28 mouse cellular contexts compared by ENCODE assay signal in genomic region chr14:73211477-73211876, GRCm38 (mm10). TPM values are rescaled to one million over a fixed set of nuclear protein-coding genes. Genes with fewer than 3 reads are reported as not detected.
DNase-seq lines count a peak whose midpoint lies in the region; ATAC-seq and TF ChIP-seq lines count a peak whose summit lies in the region.
"Had no signal": no experiment of that assay in that cellular context is flagged by ENCODE, and none has a peak within 500 bp of the region (broad histone marks: within the 10 kb centered on the region; RNA-seq: fewer than 3 reads in every experiment).

No protein-coding gene starts in this region.

- H3K4me2 ChIP-seq in heart, embryonic 15.5 days = no peak overlapping the region
- H3K4me2 ChIP-seq in liver, embryonic 15.5 days = no peak overlapping the region
- H3K4me2 ChIP-seq: embryonic facial prominence, embryonic 13.5 days; forebrain, embryonic 12.5 days; forebrain, embryonic 15.5 days; hindbrain, embryonic 12.5 days; hindbrain, embryonic 15.5 days had no signal

- no peak overlapping the region for H3K4me3 ChIP-seq in heart, embryonic 15.5 days
- H3K4me3 ChIP-seq in heart, embryonic 10.5 days = no peak overlapping the region
- no peak overlapping the region for H3K4me3 ChIP-seq in liver, embryonic 15.5 days (replicated peaks)
- H3K4me3 ChIP-seq in gastrocnemius, adult 2 months = no peak overlapping the region
- H3K4me3 ChIP-seq: embryonic facial prominence, embryonic 10.5 days; embryonic facial prominence, embryonic 13.5 days; erythroblast, embryonic 14.5 days; forebrain, embryonic 12.5 days; forebrain, embryonic 15.5 days; hindbrain, embryonic 12.5 days; hindbrain, embryonic 15.5 days had no signal

- no peaks in the 10 kb centered on the region for H3K27me3 ChIP-seq in heart, embryonic 15.5 days
- H3K27me3 ChIP-seq in heart, embryonic 10.5 days (ENCODE audit: insufficient read depth, poor library complexity, severe bottlenecking) = no peaks in the 10 kb centered on the region
- H3K27me3 ChIP-seq in liver, embryonic 15.5 days = no peaks in the 10 kb centered on the region
- H3K27me3 ChIP-seq: CH12.LX; embryonic facial prominence, embryonic 13.5 days; forebrain, embryonic 12.5 days; forebrain, embryonic 15.5 days; hindbrain, embryonic 12.5 days; hindbrain, embryonic 15.5 days; Patski had no signal

- ATAC-seq in heart, embryonic 15.5 days (replicated peaks; ENCODE audit: insufficient number of reproducible peaks, insufficient read depth, low FRiP score, low read depth) = no peak
- ATAC-seq in liver, embryonic 15.5 days (ENCODE audit: insufficient read depth) = peak; percentile 62
- peak; percentile 35 for ATAC-seq in granulocyte monocyte progenitor cell, adult 5-6 weeks (replicated peaks; ENCODE audit: poor library complexity, severe bottlenecking)
- ATAC-seq: forebrain, embryonic 15.5 days; Patski had no signal

- WGBS in heart, embryonic 15.5 days = 62% methylated on average over 5 of the region's 5 CpGs
- WGBS in heart, embryonic 10.5 days = 83% methylated on average over 5 of the region's 5 CpGs
- 77% methylated on average over 5 of the region's 5 CpGs for WGBS in liver, embryonic 15.5 days (ENCODE audit: insufficient replicate concordance)

- TF ChIP-seq CTCF in gastrocnemius, adult 2 months (IDR thresholded peaks at IDR 0.05) = no peak

- no peaks in the 10 kb centered on the region for H3K9me3 ChIP-seq in heart, embryonic 15.5 days (replicated peaks)
- no peaks in the 10 kb centered on the region for H3K9me3 ChIP-seq in heart, embryonic 10.5 days
- H3K9me3 ChIP-seq in liver, embryonic 15.5 days (replicated peaks) = no peaks in the 10 kb centered on the region
- H3K9me3 ChIP-seq: embryonic facial prominence, embryonic 10.5 days; embryonic facial prominence, embryonic 13.5 days; forebrain, embryonic 12.5 days; forebrain, embryonic 15.5 days; G1E; hindbrain, embryonic 12.5 days; hindbrain, embryonic 15.5 days had no signal

- 0 out of 2 replicates have a peak, but pooled peaks cover 4% of the 10 kb centered on the region for H3K36me3 ChIP-seq in heart, embryonic 15.5 days
- no peaks in the 10 kb centered on the region for H3K36me3 ChIP-seq in heart, embryonic 10.5 days
- H3K36me3 ChIP-seq in liver, embryonic 15.5 days (replicated peaks) = peaks cover 50% of the 10 kb centered on the region

- H3K27ac ChIP-seq in heart, embryonic 15.5 days = 0 out of 2 replicates have a peak overlapping the region, but pooled peaks have one; percentile 15
- no peak overlapping the region for H3K27ac ChIP-seq in heart, embryonic 10.5 days
- no peak overlapping the region for H3K27ac ChIP-seq in liver, embryonic 15.5 days (replicated peaks)
- H3K27ac ChIP-seq in gastrocnemius, adult 2 months = no peak overlapping the region
- H3K27ac ChIP-seq: embryonic facial prominence, embryonic 10.5 days; embryonic facial prominence, embryonic 13.5 days; forebrain, embryonic 12.5 days; forebrain, embryonic 15.5 days; hindbrain, embryonic 12.5 days; hindbrain, embryonic 15.5 days had no signal

- intact Hi-C loops in gastrocnemius, adult 2 months (cut with DNase I) = no loop called here

- no peak for DNase-seq in heart, embryonic 10.5 days (ENCODE audit: low spot score)
- no peak for DNase-seq in liver
- no peak for DNase-seq in gastrocnemius, adult 2 months
- no peak for DNase-seq in embryo, embryonic 10.5 days (ENCODE audit: low spot score)
- DNase-seq: adrenal gland, postnatal 10 days; adrenal gland, postnatal 36 days; B cell, adult 2 months; cerebellum, adult 11 months; cerebellum, adult 2 months; cerebellum, adult 9-11 months; cerebellum, postnatal 25 days; embryo, embryonic 11 days; gastrocnemius, postnatal 10 days; gastrocnemius, postnatal 36 days; heart, adult 18-20 months had no signal

- H3K4me1 ChIP-seq in heart, embryonic 15.5 days (replicated peaks) = no peaks in the 10 kb centered on the region; the same call in 1 of the 2 replicates
- H3K4me1 ChIP-seq in heart, embryonic 10.5 days = no peaks in the 10 kb centered on the region
- no peaks in the 10 kb centered on the region; the same call in 1 of the 2 replicates for H3K4me1 ChIP-seq in liver, embryonic 15.5 days (replicated peaks)
- H3K4me1 ChIP-seq: embryonic facial prominence, embryonic 10.5 days; embryonic facial prominence, embryonic 13.5 days; forebrain, embryonic 12.5 days; forebrain, embryonic 15.5 days; hindbrain, embryonic 12.5 days; hindbrain, embryonic 15.5 days had no signal

- no peak overlapping the region for H3K9ac ChIP-seq in heart, embryonic 15.5 days
- H3K9ac ChIP-seq in liver, embryonic 15.5 days = no peak overlapping the region
- H3K9ac ChIP-seq: embryonic facial prominence, embryonic 13.5 days; forebrain, embryonic 12.5 days; forebrain, embryonic 15.5 days; hindbrain, embryonic 12.5 days; hindbrain, embryonic 15.5 days had no signal

RNA-seq across cellular contexts. Expression of gene Lpar6, which starts 26.2 kb away (rescaled TPM):
- polyA plus RNA-seq in heart, embryonic 15.5 days (2015; fragmentation: Nextera tagmentation; extraction: Ambion mirVana) = 8.7 and 8.8 TPM in 2 replicates
- 8.2 and 11.2 TPM in 2 replicates for polyA plus RNA-seq in heart, embryonic 10.5 days (2016; fragmentation: Nextera tagmentation; extraction: Ambion mirVana)
- 4.8 and 4.9 TPM in 2 replicates for polyA plus RNA-seq in liver, embryonic 15.5 days (2015; fragmentation: Nextera tagmentation; extraction: Ambion mirVana)
- total RNA-seq in granulocyte monocyte progenitor cell, adult 5-6 weeks (2014; fragmentation: Nextera tagmentation) = 11.4 and 14.7 TPM in 2 replicates
- 12.9 and 14.8 TPM in 2 replicates for total RNA-seq in granulocyte monocyte progenitor cell, adult 5-6 weeks (2017)
- under 1 TPM; 0.59 to 0.82 TPM for total RNA-seq in gastrocnemius, adult 2 months (2021)
- polyA plus RNA-seq: erythroblast, embryonic 14.5 days had no signal
